Mouse (Mus musculus) midbrain, postnatal 0 days (tissue): ENCODE results near the gene Lamb2. TPM values are rescaled to one million over a fixed set of nuclear protein-coding genes. Genes with fewer than 3 reads are reported as not detected.

Experiments used
- ATAC-seq: fragments of 200-750 bp; cut with Nextera tagmentation; 2 replicates; pipeline ENCODE4 v1.8.0; 2017; ENCODE audit warnings: moderate number of reproducible peaks, mild to moderate bottlenecking, moderate TSS enrichment, moderate library complexity; ENCODE audit not compliant: low FRiP score
- DNase-seq: peaks from one replicate; pipeline ENCODE4 v3.0.0-alpha.2; 2015; ENCODE audit warnings: low spot score
- H3K27ac ChIP-seq: fragments of 300-500 bp; sonication (generic); 2 replicates; pipeline ENCODE4 v1.5.1; 2014; ENCODE audit warnings: low read depth, mild to moderate bottlenecking, low read length, mixed read lengths
- H3K27me3 ChIP-seq: fragments of 300-500 bp; sonication (generic); 2 replicates; pipeline ENCODE4 v1.6.1; 2014; ENCODE audit warnings: low read length, control low read depth, mixed read lengths; ENCODE audit not compliant: insufficient read depth
- H3K36me3 ChIP-seq: fragments of 300-500 bp; sonication (generic); 2 replicates; pipeline ENCODE4 v1.6.1; 2014; ENCODE audit warnings: low read length, control low read depth, mixed read lengths; ENCODE audit not compliant: insufficient read depth
- H3K4me1 ChIP-seq: fragments of 300-500 bp; sonication (generic); 2 replicates; pipeline ENCODE4 v1.6.1; 2014; ENCODE audit warnings: mild to moderate bottlenecking, control low read depth, antibody characterized with exemption, low read length, mixed read lengths; ENCODE audit not compliant: insufficient read depth
- H3K4me2 ChIP-seq: fragments of 300-500 bp; sonication (generic); 2 replicates; pipeline ENCODE4 v1.6.1; 2014; ENCODE audit warnings: low read depth, mild to moderate bottlenecking, low read length, mixed read lengths; ENCODE audit not compliant: poor library complexity, severe bottlenecking
- H3K4me3 ChIP-seq: fragments of 300-500 bp; sonication (generic); 2 replicates; pipeline ENCODE4 v1.5.1; 2014; ENCODE audit warnings: low read depth, mild to moderate bottlenecking, low read length, moderate library complexity
- H3K9ac ChIP-seq: fragments of 300-500 bp; sonication (generic); replicated peaks from 2 replicates; pipeline ENCODE4 v1.6.1; 2014; ENCODE audit warnings: mild to moderate bottlenecking, low read length, moderate library complexity, mixed read lengths; ENCODE audit not compliant: poor library complexity, severe bottlenecking
- H3K9me3 ChIP-seq: fragments of 300-500 bp; sonication (generic); 2 replicates; pipeline ENCODE4 v1.6.1; 2016; ENCODE audit warnings: low read length, control low read depth
- CTCF ChIP-seq: IDR thresholded peaks from 2 replicates; pipeline ENCODE4 v1.5.1; 2016; ENCODE audit warnings: antibody characterized with exemption, mild to moderate bottlenecking
- WGBS: fragments of 180-500 bp; shearing (Covaris S2); extraction: QIAGEN DNeasy Blood & Tissue Kit; methylation state at CpG from one replicate; pipeline ENCODE4 v1.1.7; 2014; 5-methylcytosine and 5-hydroxymethylcytosine counted together
- polyA plus RNA-seq: library from polyadenylated mRNA; unstranded; fragments of >200 nt; fragmentation: Nextera tagmentation; extraction: Ambion mirVana; gene quantifications from 2 replicates; pipeline ENCODE4 v1.2.1, GENCODE M21; 2015
- total RNA-seq: library from RNA; depleted of rRNA; stranded (reverse); fragments of >200 nt; gene quantifications from 2 replicates; pipeline ENCODE4 v1.2.3, GENCODE M21; 2014

The Lamb2 gene
- total and polyA plus RNA-seq, 2 experiments from 2014 or later, result 18.5 to 56.5 TPM

DNA sequence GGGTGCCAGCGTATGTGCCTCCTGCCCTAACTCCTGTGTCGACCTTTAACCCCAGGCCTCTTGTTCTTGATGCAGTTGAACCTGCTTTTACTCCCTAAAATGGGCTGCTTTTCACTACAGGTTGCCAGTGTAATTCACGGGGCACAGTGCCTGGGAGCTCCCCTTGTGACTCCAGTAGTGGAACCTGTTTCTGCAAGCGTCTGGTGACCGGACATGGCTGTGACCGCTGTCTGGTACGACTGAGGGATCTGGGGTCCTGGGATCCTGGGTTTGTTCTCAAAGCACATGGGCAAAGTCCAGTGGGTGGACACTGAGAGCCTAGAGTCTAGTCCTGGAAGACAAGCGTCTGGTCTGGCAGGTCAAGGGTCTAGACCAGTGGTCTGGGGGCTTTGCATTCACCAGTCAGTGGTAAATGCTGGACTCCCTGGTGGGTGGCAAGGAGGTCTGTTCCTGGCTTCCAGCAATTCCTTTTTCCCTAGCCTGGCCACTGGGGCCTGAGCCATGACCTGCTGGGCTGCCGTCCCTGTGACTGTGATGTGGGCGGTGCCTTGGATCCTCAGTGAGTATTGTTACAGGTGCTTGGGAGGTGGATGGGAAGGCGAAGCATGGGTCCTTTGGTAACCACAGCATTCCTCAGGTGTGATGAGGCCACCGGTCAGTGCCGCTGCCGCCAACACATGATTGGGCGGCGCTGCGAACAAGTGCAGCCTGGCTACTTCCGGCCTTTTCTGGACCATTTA is 3.7 kb downstream of the Lamb2 start:
- Histone ChIP-seq H3K27me3 (no peaks in the 10 kb centered on the region), H3K4me1 (peaks cover 16% of the 10 kb centered on the region; the same call in 1 of the 2 replicates), H3K27ac (no peak overlapping the region), H3K9me3 (no peaks in the 10 kb centered on the region), H3K36me3 (no peaks in the 10 kb centered on the region), H3K4me3 (no peak overlapping the region), H3K4me2 (no peak overlapping the region), H3K9ac (no peak overlapping the region)
- 94% methylated on average over 18 of the region's 18 CpGs for WGBS
- no peak for TF ChIP-seq CTCF
- ATAC-seq (no peak), DNase-seq (no peak)

DNA sequence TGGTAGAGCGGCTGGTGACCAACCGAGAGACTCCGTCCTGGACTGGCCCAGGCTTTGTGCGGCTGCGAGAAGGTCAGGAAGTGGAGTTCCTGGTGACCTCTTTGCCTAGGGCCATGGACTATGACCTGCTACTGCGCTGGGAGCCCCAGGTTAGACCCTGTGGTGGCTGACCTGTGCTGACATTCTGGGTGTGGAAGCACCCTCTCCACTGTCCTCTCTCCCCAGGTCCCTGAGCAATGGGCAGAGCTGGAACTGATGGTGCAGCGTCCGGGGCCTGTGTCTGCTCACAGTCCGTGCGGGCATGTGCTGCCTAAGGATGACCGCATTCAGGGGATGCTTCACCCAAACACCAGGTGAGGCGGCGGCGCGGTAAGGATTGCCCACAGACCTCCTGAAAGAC is 4.5 kb downstream of the Lamb2 start:
- 96% methylated on average over 15 of the region's 15 CpGs for WGBS
- no peak for TF ChIP-seq CTCF
- no peak overlapping the region for H3K27ac ChIP-seq
- H3K4me2 ChIP-seq, result no peak overlapping the region
- ATAC-seq (no peak), DNase-seq (no peak)
- H3K4me1 ChIP-seq, result peaks cover 11% of the 10 kb centered on the region; the same call in 1 of the 2 replicates
- H3K36me3 ChIP-seq, result no peaks in the 10 kb centered on the region; the same call in 1 of the 2 replicates
- H3K9me3 ChIP-seq, result no peaks in the 10 kb centered on the region
- no peak overlapping the region for H3K4me3 ChIP-seq
- no peak overlapping the region for H3K9ac ChIP-seq
- no peaks in the 10 kb centered on the region for H3K27me3 ChIP-seq

DNA sequence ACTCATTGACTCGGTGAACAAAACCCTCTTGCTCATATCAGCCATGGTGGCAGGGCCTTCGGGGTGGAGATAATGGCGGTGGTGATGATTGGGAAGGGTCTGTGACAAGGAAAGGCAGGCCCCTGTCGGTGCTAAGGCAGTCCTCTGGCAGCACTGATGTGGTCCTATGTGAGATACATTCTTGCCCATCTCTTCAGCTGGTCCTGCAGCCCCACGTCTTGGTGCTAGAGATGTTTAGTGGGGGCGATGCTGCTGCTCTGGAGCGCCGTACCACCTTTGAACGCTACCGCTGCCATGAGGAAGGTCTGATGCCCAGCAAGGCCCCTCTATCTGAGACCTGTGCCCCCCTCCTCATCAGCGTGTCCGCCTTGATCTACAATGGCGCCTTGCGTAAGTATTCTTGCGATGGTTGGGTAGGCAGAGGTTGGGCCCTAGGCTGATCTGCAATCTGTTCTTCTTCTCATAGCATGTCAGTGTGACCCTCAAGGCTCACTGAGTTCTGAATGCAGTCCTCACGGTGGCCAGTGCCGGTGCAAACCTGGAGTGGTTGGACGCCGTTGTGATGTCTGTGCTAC is 5.9 kb downstream of the Lamb2 start:
- Histone ChIP-seq H3K27ac (no peak overlapping the region), H3K4me3 (no peak overlapping the region), H3K4me1 (0 out of 2 replicates have a peak, but pooled peaks cover 3% of the 10 kb centered on the region), H3K4me2 (no peak overlapping the region), H3K36me3 (no peaks in the 10 kb centered on the region; the same call in 1 of the 2 replicates), H3K27me3 (no peaks in the 10 kb centered on the region), H3K9me3 (no peaks in the 10 kb centered on the region), H3K9ac (no peak overlapping the region)
- DNase-seq, result no peak
- 97% methylated on average over 19 of the region's 19 CpGs for WGBS
- no peak for ATAC-seq
- TF ChIP-seq CTCF, result no peak

DNA sequence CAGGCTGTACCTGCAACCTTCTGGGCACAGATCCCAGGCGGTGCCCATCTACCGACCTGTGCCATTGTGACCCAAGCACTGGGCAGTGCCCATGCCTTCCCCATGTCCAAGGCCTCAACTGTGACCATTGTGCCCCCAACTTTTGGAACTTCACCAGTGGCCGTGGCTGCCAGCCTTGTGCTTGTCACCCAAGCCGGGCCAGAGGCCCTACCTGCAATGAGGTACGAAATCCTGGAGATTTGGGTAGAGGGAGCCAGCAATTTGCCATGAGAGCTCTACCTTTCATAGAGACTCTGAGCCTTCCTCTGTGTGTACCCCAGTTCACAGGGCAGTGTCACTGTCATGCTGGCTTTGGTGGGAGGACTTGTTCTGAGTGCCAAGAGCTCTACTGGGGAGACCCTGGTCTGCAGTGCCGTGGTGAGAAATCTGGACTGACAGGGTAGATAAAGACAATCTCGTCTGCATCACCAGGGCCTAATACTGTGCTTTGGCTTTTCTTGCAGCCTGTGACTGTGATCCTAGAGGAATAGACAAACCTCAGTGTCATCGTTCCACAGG is 7.5 kb downstream of the Lamb2 start:
- Histone ChIP-seq H3K9me3 (no peaks in the 10 kb centered on the region), H3K27ac (no peak overlapping the region), H3K9ac (no peak overlapping the region), H3K27me3 (no peaks in the 10 kb centered on the region), H3K36me3 (no peaks in the 10 kb centered on the region; the same call in 1 of the 2 replicates), H3K4me3 (no peak overlapping the region), H3K4me2 (no peak overlapping the region), H3K4me1 (0 out of 2 replicates have a peak, but pooled peaks cover 8% of the 10 kb centered on the region)
- TF ChIP-seq CTCF, result no peak
- DNase-seq, result no peak
- 96% methylated on average over 8 of the region's 8 CpGs for WGBS
- no peak for ATAC-seq

DNA sequence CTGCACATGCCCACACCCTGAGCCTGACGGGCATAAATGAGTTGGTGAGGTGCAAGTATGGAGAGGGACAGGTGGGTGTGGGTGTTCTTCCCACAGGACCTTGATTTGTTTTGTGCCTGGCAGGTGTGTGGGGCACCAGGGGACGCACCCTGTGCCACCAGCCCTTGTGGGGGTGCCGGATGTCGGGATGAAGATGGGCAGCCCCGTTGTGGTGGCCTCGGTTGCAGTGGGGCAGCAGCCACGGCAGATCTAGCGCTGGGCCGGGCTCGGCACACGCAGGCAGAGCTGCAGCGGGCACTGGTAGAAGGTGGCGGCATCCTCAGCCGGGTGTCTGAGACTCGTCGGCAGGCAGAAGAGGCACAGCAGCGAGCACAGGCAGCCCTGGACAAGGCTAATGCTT is 8.9 kb downstream of the Lamb2 start:
- 90% methylated on average over 17 of the region's 17 CpGs for WGBS
- H3K4me1 ChIP-seq, result 0 out of 2 replicates have a peak, but pooled peaks cover 9% of the 10 kb centered on the region
- H3K27me3 ChIP-seq, result no peaks in the 10 kb centered on the region
- no peak overlapping the region for H3K9ac ChIP-seq
- no peak for TF ChIP-seq CTCF
- H3K4me2 ChIP-seq, result no peak overlapping the region
- H3K9me3 ChIP-seq, result no peaks in the 10 kb centered on the region
- H3K27ac ChIP-seq, result no peak overlapping the region
- peaks cover 10% of the 10 kb centered on the region for H3K36me3 ChIP-seq
- H3K4me3 ChIP-seq, result no peak overlapping the region
- DNase-seq (no peak), ATAC-seq (no peak)

DNA sequence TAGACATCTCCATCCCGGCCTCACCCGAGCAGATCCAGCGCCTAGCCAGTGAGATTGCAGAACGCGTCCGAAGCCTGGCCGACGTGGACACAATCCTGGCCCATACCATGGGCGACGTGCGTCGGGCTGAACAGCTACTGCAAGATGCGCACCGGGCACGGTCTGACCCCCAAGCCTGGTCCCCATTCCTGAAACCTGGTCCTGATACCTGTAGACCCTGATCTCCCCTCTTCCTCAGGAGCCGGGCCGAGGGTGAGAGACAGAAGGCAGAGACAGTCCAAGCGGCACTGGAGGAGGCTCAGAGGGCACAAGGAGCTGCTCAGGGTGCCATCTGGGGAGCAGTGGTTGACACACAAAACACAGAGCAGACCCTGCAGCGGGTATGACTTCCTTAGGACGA is 9.7 kb downstream of the Lamb2 start:
- no peak overlapping the region for H3K4me3 ChIP-seq
- WGBS, result 98% methylated on average over 20 of the region's 20 CpGs
- H3K4me1 ChIP-seq, result 0 out of 2 replicates have a peak, but pooled peaks cover 9% of the 10 kb centered on the region
- ATAC-seq (no peak), DNase-seq (no peak)
- H3K36me3 ChIP-seq, result peaks cover 18% of the 10 kb centered on the region
- no peak for TF ChIP-seq CTCF
- H3K9ac ChIP-seq, result no peak overlapping the region
- H3K4me2 ChIP-seq, result no peak overlapping the region
- H3K9me3 ChIP-seq, result no peaks in the 10 kb centered on the region
- H3K27ac ChIP-seq, result no peak overlapping the region
- H3K27me3 ChIP-seq, result no peaks in the 10 kb centered on the region
